Mouse (Mus musculus) stomach, postnatal 0 days (tissue): ENCODE measurements around the gene Wdr6. TPM values are rescaled to one million over a fixed set of nuclear protein-coding genes. Genes with fewer than 3 reads are reported as not detected.

Experiments used
- ATAC-seq: fragments of 200-750 bp; cut with Nextera tagmentation; 2 replicates; pipeline ENCODE4 v1.8.0; 2017; ENCODE audit not compliant: low FRiP score, low TSS enrichment
- DNase-seq: peaks from one replicate; pipeline ENCODE4 v3.0.0-alpha.2; 2016; ENCODE audit warnings: low spot score
- H3K27ac ChIP-seq: fragments of 300-500 bp; sonication (generic); replicated peaks from 2 replicates; pipeline ENCODE4 v1.5.1; 2014; ENCODE audit warnings: mild to moderate bottlenecking, control low read depth
- H3K27me3 ChIP-seq: fragments of 300-500 bp; sonication (generic); 2 replicates; pipeline ENCODE4 v1.6.1; 2014; ENCODE audit warnings: low read length; ENCODE audit not compliant: control insufficient read depth, insufficient read depth
- H3K36me3 ChIP-seq: fragments of 300-500 bp; sonication (generic); 2 replicates; pipeline ENCODE4 v1.6.1; 2014; ENCODE audit warnings: low read length, mixed read lengths; ENCODE audit not compliant: control insufficient read depth, insufficient read depth
- H3K4me1 ChIP-seq: fragments of 300-500 bp; sonication (generic); replicated peaks from 2 replicates; pipeline ENCODE4 v1.6.1; 2014; ENCODE audit warnings: antibody characterized with exemption; ENCODE audit not compliant: control insufficient read depth, insufficient read depth
- H3K4me2 ChIP-seq: fragments of 300-500 bp; sonication (generic); replicated peaks from 2 replicates; pipeline ENCODE4 v1.6.1; 2014; ENCODE audit warnings: low read depth, mild to moderate bottlenecking, control low read depth, moderate library complexity
- H3K4me3 ChIP-seq: fragments of 300-500 bp; sonication (generic); 2 replicates; pipeline ENCODE4 v1.5.1; 2014; ENCODE audit warnings: low read depth, low read length, control low read depth
- H3K9ac ChIP-seq: fragments of 300-500 bp; sonication (generic); 2 replicates; pipeline ENCODE4 v1.6.1; 2014; ENCODE audit warnings: mild to moderate bottlenecking, low read length, control low read depth, mixed read lengths
- H3K9me3 ChIP-seq: fragments of 300-500 bp; sonication (generic); 2 replicates; pipeline ENCODE4 v1.6.1; 2016; ENCODE audit warnings: low read length; ENCODE audit not compliant: control insufficient read depth
- CTCF ChIP-seq: IDR thresholded peaks from 2 replicates; pipeline ENCODE4 v1.5.1; 2016; ENCODE audit warnings: antibody characterized with exemption, low read depth, mild to moderate bottlenecking, moderate library complexity
- EP300 ChIP-seq: optimal IDR thresholded peaks from 2 replicates; pipeline ENCODE3; 2016; ENCODE audit warnings: antibody characterized with exemption
- WGBS: fragments of 180-500 bp; shearing (Covaris S2); extraction: QIAGEN DNeasy Blood & Tissue Kit; methylation state at CpG from one replicate; pipeline ENCODE4 v1.1.7; 2014; 5-methylcytosine and 5-hydroxymethylcytosine counted together
- polyA plus RNA-seq: library from polyadenylated mRNA; unstranded; fragments of >200 nt; fragmentation: Nextera tagmentation; extraction: Ambion mirVana; gene quantifications from 2 replicates; pipeline ENCODE4 v1.2.1, GENCODE M21; 2015

Wdr6 gene
- polyA plus RNA-seq, 1 experiment from 2014 or later = 23.2 TPM

DNA sequence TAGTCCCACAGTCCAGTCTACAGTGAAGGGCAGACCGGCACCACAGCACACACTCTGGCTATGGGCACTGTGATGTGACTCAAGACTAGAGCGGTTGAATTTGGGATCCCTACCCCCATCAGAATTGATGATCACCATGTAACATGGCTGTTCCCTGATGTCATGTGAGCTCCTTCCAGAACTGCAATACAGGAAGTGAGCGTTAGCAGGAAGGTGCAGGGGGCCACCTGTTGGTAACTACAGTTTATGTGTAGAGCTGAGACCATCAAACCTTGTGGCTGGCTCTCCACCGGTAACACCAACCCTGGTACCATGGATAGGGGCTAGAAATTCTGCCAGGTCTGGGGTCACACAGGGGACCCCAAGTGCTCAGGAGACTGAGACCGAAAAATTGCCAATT is 10.7 kb upstream of the Wdr6 start:
- Histone ChIP-seq H3K4me3 (no peak overlapping the region), H3K4me1 (no peaks in the 10 kb centered on the region; the same call in 1 of the 2 replicates), H3K9ac (no peak overlapping the region), H3K4me2 (no peak overlapping the region), H3K27me3 (no peaks in the 10 kb centered on the region), H3K36me3 (no peaks in the 10 kb centered on the region), H3K27ac (no peak overlapping the region), H3K9me3 (no peaks in the 10 kb centered on the region)
- TF ChIP-seq CTCF (peak; percentile 53), EP300 (no peak)
- WGBS = 60% methylated on average over 5 of the region's 5 CpGs
- DNase-seq (no peak), ATAC-seq (no peak)

DNA sequence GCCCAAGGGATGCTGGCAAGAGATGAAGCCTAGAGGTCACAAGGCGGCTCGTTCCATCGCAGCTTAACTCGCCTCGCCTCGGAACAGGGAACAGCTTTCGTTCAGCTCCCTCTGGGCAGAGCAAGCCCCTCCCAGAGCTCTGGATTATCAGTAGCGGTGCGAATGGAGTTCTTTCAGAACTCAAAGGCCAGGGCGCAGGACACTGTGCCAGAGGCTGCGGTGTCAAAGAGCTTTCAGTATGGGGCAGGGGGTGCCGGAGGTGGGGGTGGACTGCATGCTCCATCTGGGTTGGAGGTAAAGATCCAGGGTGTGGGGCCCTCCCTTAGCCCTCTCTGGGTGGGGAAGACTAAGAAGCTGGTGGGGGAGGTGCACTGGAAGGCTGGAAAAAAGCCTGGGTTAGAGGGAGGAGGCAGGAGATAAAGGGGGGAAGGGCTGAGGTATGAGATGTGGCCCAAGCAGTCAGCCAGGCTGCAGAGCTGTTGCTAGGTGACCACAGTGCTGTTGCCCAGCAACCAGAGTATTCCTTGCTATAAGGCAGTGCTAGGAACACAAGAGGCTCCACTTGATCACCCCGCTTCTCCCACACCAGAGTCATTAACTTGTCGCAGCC is 9.1 kb upstream of the Wdr6 start:
- Histone ChIP-seq H3K4me2 (peak overlapping the region; percentile 33), H3K27me3 (no peaks in the 10 kb centered on the region), H3K4me3 (no peak overlapping the region), H3K9ac (0 out of 2 replicates have a peak overlapping the region, but pooled peaks have one; percentile 23), H3K4me1 (no peaks in the 10 kb centered on the region; the same call in 1 of the 2 replicates), H3K9me3 (no peaks in the 10 kb centered on the region), H3K36me3 (no peaks in the 10 kb centered on the region), H3K27ac (peak overlapping the region; percentile 49)
- DNase-seq (peak; percentile 68), ATAC-seq (peak; percentile 81)
- no peak for TF ChIP-seq EP300
- TF ChIP-seq CTCF = no peak
- 6% methylated on average over 14 of the region's 14 CpGs for WGBS

DNA sequence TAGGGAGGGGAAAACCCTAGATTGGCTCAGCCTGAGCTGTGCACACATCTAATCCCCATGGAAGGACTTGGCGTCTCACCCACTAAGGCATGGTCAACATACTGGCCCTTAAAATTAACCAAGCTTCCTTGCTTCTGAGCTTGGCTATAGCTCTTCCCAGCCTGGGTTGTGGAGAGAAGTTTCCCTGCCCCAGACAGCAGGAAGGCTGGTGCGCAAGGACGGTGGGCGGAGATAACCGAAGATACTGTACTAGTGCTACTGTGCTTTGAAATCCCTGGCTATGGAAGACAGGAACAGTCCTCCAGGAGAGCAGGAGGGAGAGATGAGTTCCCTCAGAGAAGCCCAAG is 778 bp upstream of the Wdr6 start:
- H3K4me1 ChIP-seq = 0 out of 2 replicates have a peak, but pooled peaks cover 2% of the 10 kb centered on the region
- DNase-seq = no peak
- ATAC-seq = no peak
- no peaks in the 10 kb centered on the region for H3K9me3 ChIP-seq
- H3K9ac ChIP-seq = peak overlapping the region; percentile 85
- H3K36me3 ChIP-seq = peaks cover 2% of the 10 kb centered on the region; the same call in 1 of the 2 replicates
- H3K4me2 ChIP-seq = peak overlapping the region; percentile 78
- H3K4me3 ChIP-seq = peak overlapping the region; percentile 50
- TF ChIP-seq CTCF (no peak), EP300 (no peak)
- H3K27me3 ChIP-seq = no peaks in the 10 kb centered on the region
- H3K27ac ChIP-seq = peak overlapping the region; percentile 86; the same call in 1 of the 2 replicates
- 54% methylated on average over 5 of the region's 5 CpGs for WGBS

DNA sequence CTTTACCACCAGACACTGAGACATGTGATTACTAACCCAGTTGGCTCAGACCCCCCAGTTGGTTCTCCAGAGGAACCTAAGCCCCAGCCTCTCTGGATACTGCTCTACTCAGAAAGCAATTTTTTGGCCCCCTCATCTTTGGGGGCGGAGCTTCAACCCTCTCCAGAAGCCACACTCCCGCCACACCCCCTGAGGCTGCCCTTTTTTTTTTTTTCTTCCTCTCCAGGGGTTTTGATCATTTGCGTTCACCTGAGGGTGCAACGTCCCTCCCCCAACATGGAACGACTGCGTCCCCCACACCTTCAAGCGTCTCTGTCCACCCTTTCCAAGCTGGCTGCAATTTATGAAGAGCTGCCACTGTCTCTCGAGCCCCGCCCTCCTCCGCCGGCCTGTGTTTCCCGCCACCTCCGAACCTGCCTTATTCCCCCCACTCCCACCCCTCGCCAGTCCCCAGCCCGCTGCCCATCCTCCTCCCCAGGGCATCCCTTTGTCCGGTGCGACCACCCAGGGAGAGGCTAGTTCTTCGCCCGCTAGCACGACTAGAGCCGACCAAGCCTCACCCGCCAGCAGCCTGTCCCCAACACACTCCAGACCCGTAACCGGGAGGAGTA is 500 bp downstream of the Wdr6 start:
- TF ChIP-seq EP300 = no peak
- no peak for TF ChIP-seq CTCF
- no peak; the same call in 1 of the 2 replicates for ATAC-seq

DNA sequence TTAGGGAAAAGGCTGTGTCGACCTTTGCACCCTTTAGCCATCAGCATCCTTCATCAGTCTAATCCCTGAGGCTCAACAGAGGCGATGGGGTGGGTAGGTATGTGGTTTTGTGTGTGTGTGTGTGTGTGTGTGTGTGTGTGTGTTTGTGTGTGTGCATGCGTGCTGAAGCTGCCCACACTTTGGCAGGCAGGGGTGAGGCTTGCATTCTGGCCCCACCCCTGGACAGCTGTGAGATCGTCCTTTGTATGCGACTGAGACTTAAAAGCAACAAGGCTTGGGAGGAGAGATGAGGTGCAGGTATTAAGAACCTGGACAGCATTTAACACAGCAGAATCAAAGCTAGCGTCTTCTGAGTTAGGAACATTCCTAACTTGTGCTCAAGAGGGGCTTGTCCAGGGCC is 1.5 kb downstream of the Wdr6 start:
- TF ChIP-seq EP300 (no peak), CTCF (no peak)
- ATAC-seq (no peak), DNase-seq (no peak)
- Histone ChIP-seq H3K27me3 (no peaks in the 10 kb centered on the region), H3K9me3 (no peaks in the 10 kb centered on the region), H3K4me1 (0 out of 2 replicates have a peak, but pooled peaks cover 2% of the 10 kb centered on the region), H3K9ac (peak overlapping the region; percentile 43; the same call in 1 of the 2 replicates), H3K4me3 (no peak overlapping the region), H3K27ac (no peak overlapping the region), H3K4me2 (peak overlapping the region; percentile 78), H3K36me3 (peaks cover 15% of the 10 kb centered on the region)
- 36% methylated on average over 6 of the region's 6 CpGs for WGBS

More for the DNA sequence above, 500 bp downstream of the Wdr6 start:
- H3K4me2 ChIP-seq = peak overlapping the region; percentile 78
- 0 out of 2 replicates have a peak, but pooled peaks cover 2% of the 10 kb centered on the region for H3K4me1 ChIP-seq
- H3K9me3 ChIP-seq = no peaks in the 10 kb centered on the region
- peaks cover 6% of the 10 kb centered on the region for H3K36me3 ChIP-seq
- H3K9ac ChIP-seq = peak overlapping the region; percentile 85
- no peaks in the 10 kb centered on the region for H3K27me3 ChIP-seq
- WGBS = under 1% methylated on average over 24 of the region's 24 CpGs
- H3K27ac ChIP-seq = peak overlapping the region; percentile 86
- peak; percentile 63 for DNase-seq
- peak overlapping the region; percentile 50 for H3K4me3 ChIP-seq
